Mouse (Mus musculus) lung, embryonic 16.5 days (tissue): ENCODE data around the gene Tmem135. TPM values are rescaled to one million over a fixed set of nuclear protein-coding genes. Genes with fewer than 3 reads are reported as not detected.

Experiments used
- ATAC-seq: fragments of 200-750 bp; cut with Nextera tagmentation; 2 replicates; pipeline ENCODE4 v1.8.0; 2017; ENCODE audit warnings: low read depth, mild to moderate bottlenecking, moderate library complexity
- H3K27ac ChIP-seq: fragments of 300-500 bp; sonication (generic); 2 replicates; pipeline ENCODE4 v1.5.1; 2014; ENCODE audit warnings: mild to moderate bottlenecking, control low read depth, low read length
- H3K27me3 ChIP-seq: fragments of 300-500 bp; sonication (generic); 2 replicates; pipeline ENCODE4 v1.6.1; 2014; ENCODE audit warnings: low read depth, low read length, mixed read lengths; ENCODE audit not compliant: control insufficient read depth, insufficient read depth
- H3K36me3 ChIP-seq: fragments of 300-500 bp; sonication (generic); 2 replicates; pipeline ENCODE4 v1.6.1; 2014; ENCODE audit warnings: low read length; ENCODE audit not compliant: control insufficient read depth, insufficient read depth
- H3K4me1 ChIP-seq: fragments of 300-500 bp; sonication (generic); replicated peaks from 2 replicates; pipeline ENCODE4 v1.6.1; 2014; ENCODE audit warnings: low read length, mixed read lengths; ENCODE audit not compliant: control insufficient read depth, insufficient read depth
- H3K4me2 ChIP-seq: fragments of 300-500 bp; sonication (generic); 2 replicates; pipeline ENCODE4 v1.6.1; 2014; ENCODE audit warnings: low read depth, low read length, control low read depth
- H3K4me3 ChIP-seq: fragments of 300-500 bp; sonication (generic); 2 replicates; pipeline ENCODE4 v1.5.1; 2014; ENCODE audit warnings: mild to moderate bottlenecking, low read length, control low read depth
- H3K9ac ChIP-seq: fragments of 300-500 bp; sonication (generic); 2 replicates; pipeline ENCODE4 v1.6.1; 2014; ENCODE audit warnings: low read length, control low read depth
- H3K9me3 ChIP-seq: fragments of 300-500 bp; sonication (generic); 2 replicates; pipeline ENCODE4 v1.6.1; 2016; ENCODE audit warnings: low read length; ENCODE audit not compliant: control insufficient read depth
- WGBS: fragments of 180-500 bp; shearing (Covaris S2); extraction: QIAGEN DNeasy Blood & Tissue Kit; methylation state at CpG from one replicate; pipeline ENCODE4 v1.1.7; 2014; 5-methylcytosine and 5-hydroxymethylcytosine counted together
- polyA plus RNA-seq: library from polyadenylated mRNA; unstranded; fragments of >200 nt; fragmentation: Nextera tagmentation; extraction: Ambion mirVana; gene quantifications from 2 replicates; pipeline ENCODE4 v1.2.1, GENCODE M21; 2015

Gene Tmem135
- polyA plus RNA-seq, 1 experiment from 2014 or later: 29.0 TPM

DNA sequence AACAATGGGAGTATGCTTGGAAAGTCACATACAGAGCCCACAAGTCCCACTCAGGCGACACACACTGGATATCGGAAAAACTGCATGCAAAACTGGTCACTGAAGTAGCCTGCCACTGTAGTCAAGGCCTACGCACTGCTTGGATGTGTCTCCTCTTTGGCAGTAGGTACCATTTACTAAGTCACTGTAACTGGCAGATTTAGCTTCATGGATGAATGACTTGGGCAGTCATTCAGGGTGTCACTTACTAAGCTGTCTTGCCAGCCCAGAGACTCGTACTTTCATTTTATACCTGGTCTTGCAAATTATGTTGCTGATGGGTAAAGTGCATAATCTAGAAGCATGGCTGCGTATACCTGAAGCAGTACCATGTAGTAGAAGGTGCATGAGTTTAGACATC is 17.3 kb upstream of the Tmem135 start:
- H3K36me3 ChIP-seq: no peaks in the 10 kb centered on the region
- H3K4me3 ChIP-seq: no peak overlapping the region
- no peaks in the 10 kb centered on the region for H3K27me3 ChIP-seq
- H3K9me3 ChIP-seq: 0 out of 2 replicates have a peak, but pooled peaks cover 2% of the 10 kb centered on the region
- WGBS: 93% methylated on average over 5 of the region's 5 CpGs
- H3K9ac ChIP-seq: no peak overlapping the region
- no peak overlapping the region for H3K4me2 ChIP-seq
- no peak for ATAC-seq
- H3K4me1 ChIP-seq: peaks cover 9% of the 10 kb centered on the region
- no peak overlapping the region for H3K27ac ChIP-seq

DNA sequence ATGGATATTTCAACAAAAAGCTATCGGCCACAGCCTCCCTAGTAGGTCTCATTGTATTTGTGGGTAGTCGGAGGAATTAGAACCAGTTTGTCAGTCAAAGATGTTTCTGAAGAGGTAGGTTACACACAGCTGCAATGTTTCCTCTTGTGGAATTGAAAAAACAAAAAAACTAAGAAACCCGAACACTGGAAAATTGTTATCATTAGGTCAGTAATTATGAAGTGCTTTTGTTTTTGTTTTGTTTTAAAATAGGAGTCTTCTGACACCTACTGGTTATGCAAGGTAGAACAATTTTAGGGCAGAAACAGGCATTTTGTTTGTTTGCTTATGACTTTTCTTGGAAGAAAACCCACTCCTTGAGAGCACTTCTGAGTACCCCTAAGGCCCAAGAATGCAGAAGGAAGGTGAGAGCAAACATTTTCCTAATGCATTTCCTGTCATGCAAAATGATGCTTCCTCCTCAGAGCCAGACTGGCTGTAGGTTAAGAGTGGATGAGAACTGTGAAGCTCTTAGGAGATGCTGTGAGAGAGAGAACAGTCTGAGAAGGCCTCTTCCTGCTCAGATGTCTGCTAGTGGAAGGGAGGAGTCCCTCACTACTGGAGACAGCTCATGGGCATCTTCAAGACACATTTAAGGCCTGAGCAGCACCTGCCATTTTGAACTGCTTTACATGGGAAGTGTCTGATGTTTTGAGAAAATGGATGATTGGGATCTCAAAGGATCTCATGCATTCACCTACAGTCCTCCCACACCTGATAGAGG is 15.1 kb upstream of the Tmem135 start:
- Histone ChIP-seq H3K4me2 (peak overlapping the region; percentile 44), H3K4me3 (no peak overlapping the region), H3K9ac (no peak overlapping the region), H3K9me3 (0 out of 2 replicates have a peak, but pooled peaks cover 2% of the 10 kb centered on the region), H3K27me3 (no peaks in the 10 kb centered on the region), H3K36me3 (no peaks in the 10 kb centered on the region), H3K4me1 (peaks cover 11% of the 10 kb centered on the region), H3K27ac (peak overlapping the region; percentile 52)
- 32% methylated on average over 3 of the region's 3 CpGs for WGBS
- ATAC-seq: 0 out of 2 replicates have a peak, but pooled peaks have one; percentile 39

DNA sequence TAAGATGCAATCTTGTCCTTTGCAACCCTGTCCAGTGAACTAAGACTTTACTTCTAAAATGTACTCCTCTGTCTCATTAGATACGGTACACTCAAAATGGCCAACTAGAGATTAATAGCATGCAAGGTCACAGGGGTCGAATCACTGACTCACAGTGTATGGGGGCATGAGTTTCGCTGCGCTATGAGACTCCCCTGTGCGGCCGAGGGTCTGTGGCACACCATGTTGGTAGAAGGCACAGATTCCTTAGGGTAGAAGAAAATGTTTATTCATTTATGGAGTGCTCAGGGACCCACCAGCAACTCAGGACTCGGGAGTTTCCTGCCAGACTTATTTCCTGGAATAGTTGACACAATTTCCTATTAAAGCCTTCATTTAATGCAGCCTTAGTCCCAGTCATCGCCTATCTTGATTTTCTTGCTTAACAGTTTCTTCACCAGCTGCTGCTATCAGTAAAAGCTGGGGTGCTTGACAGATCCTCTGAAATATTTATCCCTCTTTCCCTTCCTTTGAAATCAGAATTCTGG is 14.2 kb upstream of the Tmem135 start:
- 51% methylated on average over 8 of the region's 8 CpGs for WGBS

DNA sequence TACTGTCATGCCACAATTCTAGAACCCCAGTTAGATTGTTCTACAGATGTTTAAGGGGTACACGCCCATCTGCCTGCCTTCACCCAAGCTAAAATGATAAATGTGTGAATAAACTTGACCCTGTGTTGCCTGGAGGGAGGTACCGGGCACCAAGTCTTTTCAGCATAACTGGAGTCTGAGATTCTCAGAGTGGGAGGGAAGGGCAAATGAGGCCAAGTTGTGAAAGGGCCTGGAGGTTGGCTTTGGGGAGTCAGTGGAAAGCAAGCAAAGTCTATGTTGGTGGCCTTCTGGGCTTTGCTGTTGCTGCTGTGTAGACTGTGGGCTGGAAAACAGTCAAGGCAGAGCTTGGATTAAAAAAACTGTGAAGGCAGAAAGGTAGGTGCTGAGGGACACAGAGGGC is 13.7 kb upstream of the Tmem135 start:
- Histone ChIP-seq H3K27ac (peak overlapping the region; percentile 36; the same call in 1 of the 2 replicates), H3K9ac (no peak overlapping the region), H3K9me3 (0 out of 2 replicates have a peak, but pooled peaks cover 2% of the 10 kb centered on the region), H3K4me2 (no peak overlapping the region), H3K4me1 (peaks cover 14% of the 10 kb centered on the region), H3K36me3 (no peaks in the 10 kb centered on the region), H3K4me3 (no peak overlapping the region), H3K27me3 (no peaks in the 10 kb centered on the region)
- peak; percentile 3; the same call in 1 of the 2 replicates for ATAC-seq
- 69% methylated on average over 2 of the region's 2 CpGs for WGBS

More for the DNA sequence above, 14.2 kb upstream of the Tmem135 start:
- Histone ChIP-seq H3K4me3 (no peak overlapping the region), H3K27me3 (no peaks in the 10 kb centered on the region), H3K9ac (no peak overlapping the region), H3K4me1 (peaks cover 14% of the 10 kb centered on the region), H3K36me3 (no peaks in the 10 kb centered on the region), H3K9me3 (0 out of 2 replicates have a peak, but pooled peaks cover 2% of the 10 kb centered on the region), H3K27ac (peak overlapping the region; percentile 52), H3K4me2 (no peak overlapping the region)
- peak; percentile 53 for ATAC-seq

DNA sequence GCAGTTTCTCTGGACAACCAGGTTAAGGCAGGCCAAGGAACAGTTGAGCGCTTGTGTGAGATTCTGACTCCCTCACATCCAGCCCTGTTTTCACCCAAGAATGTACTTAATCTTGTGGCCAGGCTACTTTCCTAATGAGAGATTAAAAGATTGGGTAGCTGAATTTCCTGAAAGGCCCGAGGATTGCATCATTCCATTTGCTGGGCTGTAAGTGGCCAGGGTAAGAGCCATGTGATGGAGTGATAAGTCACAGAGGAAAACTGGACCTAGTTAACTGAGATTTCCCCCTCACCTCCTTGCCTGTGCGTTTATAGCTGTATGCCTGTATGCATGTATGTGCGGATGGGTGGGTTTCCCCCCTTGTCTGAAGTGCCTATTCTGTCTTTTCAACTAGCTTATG is 12.0 kb upstream of the Tmem135 start:
- H3K27me3 ChIP-seq: no peaks in the 10 kb centered on the region
- no peak overlapping the region for H3K4me2 ChIP-seq
- ATAC-seq: no peak
- H3K36me3 ChIP-seq: peaks cover 3% of the 10 kb centered on the region; the same call in 1 of the 2 replicates
- WGBS: 51% methylated on average over 4 of the region's 4 CpGs
- H3K4me3 ChIP-seq: no peak overlapping the region
- no peak overlapping the region for H3K9ac ChIP-seq
- no peak overlapping the region for H3K27ac ChIP-seq
- 0 out of 2 replicates have a peak, but pooled peaks cover under 1% of the 10 kb centered on the region for H3K9me3 ChIP-seq
- H3K4me1 ChIP-seq: peaks cover 16% of the 10 kb centered on the region

DNA sequence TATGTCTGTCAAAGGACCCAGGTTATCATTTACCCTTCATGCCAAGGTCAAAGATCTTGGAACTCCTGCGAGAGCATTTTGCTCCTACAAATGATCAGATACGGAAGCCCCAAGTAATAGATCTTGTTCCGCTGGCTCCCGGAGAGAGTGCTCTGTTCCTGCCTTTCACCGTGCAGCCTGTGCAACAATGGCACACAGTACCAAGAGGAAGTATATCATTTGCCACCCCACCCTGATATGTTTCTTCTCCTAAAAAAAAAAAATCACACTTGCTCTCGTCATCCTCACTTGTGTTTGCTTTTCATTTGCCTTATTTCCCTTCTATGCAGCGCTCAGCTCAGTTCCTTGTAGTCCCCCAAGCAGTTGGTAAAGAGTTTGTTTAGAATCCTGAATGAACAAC is 8.1 kb upstream of the Tmem135 start:
- Histone ChIP-seq H3K4me1 (peaks cover 28% of the 10 kb centered on the region), H3K9ac (no peak overlapping the region), H3K4me3 (no peak overlapping the region), H3K4me2 (no peak overlapping the region), H3K9me3 (no peaks in the 10 kb centered on the region), H3K36me3 (peaks cover 9% of the 10 kb centered on the region), H3K27me3 (no peaks in the 10 kb centered on the region), H3K27ac (no peak overlapping the region; the same call in 1 of the 2 replicates)
- 68% methylated on average over 7 of the region's 7 CpGs for WGBS
- peak; percentile 36; the same call in 1 of the 2 replicates for ATAC-seq

DNA sequence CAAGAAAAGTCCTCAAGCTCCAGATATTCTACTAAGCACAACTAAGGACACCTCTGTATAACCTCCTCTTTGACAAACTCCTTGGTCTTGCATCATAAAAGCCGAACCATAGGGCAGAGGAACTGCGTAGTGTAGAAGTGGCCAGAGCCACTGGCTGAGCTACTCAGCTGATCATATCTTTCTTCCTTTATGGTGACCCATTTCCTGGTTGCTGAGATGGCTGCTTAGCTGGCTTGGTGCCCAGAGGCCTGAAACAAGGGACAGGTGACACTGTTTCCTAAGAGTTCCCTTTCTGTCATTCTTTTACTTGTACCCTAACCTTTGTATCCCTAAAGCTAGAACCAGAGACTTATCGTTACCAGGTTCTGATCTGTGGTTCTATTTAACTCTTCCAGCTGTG is 7.3 kb upstream of the Tmem135 start:
- peak; percentile 45 for ATAC-seq
- no peaks in the 10 kb centered on the region for H3K9me3 ChIP-seq
- peaks cover 33% of the 10 kb centered on the region for H3K4me1 ChIP-seq
- no peak overlapping the region for H3K4me2 ChIP-seq
- no peak overlapping the region for H3K4me3 ChIP-seq
- H3K27ac ChIP-seq: peak overlapping the region; percentile 41; the same call in 1 of the 2 replicates
- peaks cover 9% of the 10 kb centered on the region for H3K36me3 ChIP-seq
- no peaks in the 10 kb centered on the region for H3K27me3 ChIP-seq
- 62% methylated on average over 3 of the region's 3 CpGs for WGBS
- no peak overlapping the region for H3K9ac ChIP-seq

DNA sequence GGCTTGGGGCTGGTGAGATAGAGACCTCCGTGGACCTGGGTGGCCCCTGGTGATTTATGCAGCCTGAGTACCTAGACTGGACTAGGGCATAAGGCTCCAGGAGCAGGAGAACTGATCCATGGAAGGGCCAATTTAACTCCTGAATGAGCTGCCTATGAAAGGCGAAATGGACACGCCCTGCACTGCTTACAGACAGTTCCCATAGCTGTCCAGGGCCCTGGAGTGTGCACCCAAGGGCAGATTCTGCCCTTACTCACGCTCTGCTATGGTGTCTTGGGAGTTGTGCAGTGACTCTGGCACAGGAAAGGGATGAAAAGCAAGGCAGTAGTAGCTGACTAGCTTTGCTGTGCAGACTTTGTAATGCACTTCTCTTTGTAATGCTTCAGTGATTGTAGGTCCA is 6.3 kb upstream of the Tmem135 start:
- H3K4me3 ChIP-seq: no peak overlapping the region
- H3K9me3 ChIP-seq: no peaks in the 10 kb centered on the region
- no peaks in the 10 kb centered on the region for H3K27me3 ChIP-seq
- no peak overlapping the region for H3K27ac ChIP-seq
- peaks cover 9% of the 10 kb centered on the region for H3K36me3 ChIP-seq
- ATAC-seq: no peak
- H3K4me2 ChIP-seq: no peak overlapping the region
- peaks cover 30% of the 10 kb centered on the region for H3K4me1 ChIP-seq
- 77% methylated on average over 4 of the region's 4 CpGs for WGBS
- no peak overlapping the region for H3K9ac ChIP-seq
